Mouse (Mus musculus) CH12.LX (cell line): ENCODE measurements around the gene Uqcrq. TPM values are rescaled to one million over a fixed set of nuclear protein-coding genes. Genes with fewer than 3 reads are reported as not detected.

Source experiments
- DNase-seq: peaks from one replicate; pipeline ENCODE4 v3.0.0-alpha.2; 2013; ENCODE audit errors: extremely low read depth
- H3K27ac ChIP-seq: 2 replicates; pipeline ENCODE4 v1.5.1; 2012; ENCODE audit warnings: low read depth, mild to moderate bottlenecking, control low read depth, moderate library complexity; ENCODE audit not compliant: insufficient read depth
- H3K27me3 ChIP-seq: replicated peaks from 2 replicates; pipeline ENCODE3; 2012; ENCODE audit warnings: inconsistent platforms
- H3K36me3 ChIP-seq, 2 experiments: replicated peaks in 1 of 2; 2 replicates each; pipeline versions ENCODE3 to v1.6.1; 2012; ENCODE audit warnings: inconsistent platforms in 1 of 2, low read length in 1 of 2, mild to moderate bottlenecking in 1 of 2, mixed read lengths in 1 of 2, moderate library complexity in 1 of 2; ENCODE audit not compliant: control insufficient read depth in 1 of 2, insufficient read depth in 1 of 2
- H3K4me1 ChIP-seq, 2 experiments: 2 replicates each; pipeline ENCODE4 v1.6.1; 2012; ENCODE audit warnings: inconsistent platforms in 1 of 2, moderate library complexity in 1 of 2; ENCODE audit not compliant: insufficient read depth in 2 of 2, control insufficient read depth in 1 of 2
- H3K4me2 ChIP-seq: 2 replicates; pipeline ENCODE4 v1.6.1; 2012; ENCODE audit warnings: low read depth, mild to moderate bottlenecking, control low read depth; ENCODE audit not compliant: poor library complexity, insufficient read depth, severe bottlenecking
- H3K4me3 ChIP-seq, 3 experiments: fragments of 150-350 bp in 1 of 3; sonication (generic) in 1 of 3; replicated peaks in 1 of 3; 2 replicates each; pipeline versions ENCODE3 to v1.5.1; 2011 to 2012; ENCODE audit warnings: low read depth in 2 of 3, low read length in 2 of 3, mild to moderate bottlenecking in 2 of 3, moderate library complexity in 2 of 3, control low read depth in 1 of 3, improper control_type of control experiment in 1 of 3, inconsistent platforms in 1 of 3, mixed read lengths in 1 of 3; ENCODE audit not compliant: poor library complexity in 1 of 3
- H3K79me2 ChIP-seq: replicated peaks from 2 replicates; pipeline ENCODE4 v1.6.1; 2012; ENCODE audit warnings: mild to moderate bottlenecking, moderate library complexity; ENCODE audit not compliant: control insufficient read depth, poor library complexity, insufficient read depth, severe bottlenecking; ENCODE audit errors: extremely low read depth
- H3K9ac ChIP-seq: 2 replicates; pipeline ENCODE4 v1.6.1; 2012; ENCODE audit warnings: low read depth, mild to moderate bottlenecking, control low read depth, moderate library complexity; ENCODE audit not compliant: insufficient read depth
- H3K9me3 ChIP-seq: replicated peaks from 2 replicates; pipeline ENCODE3; 2012; ENCODE audit warnings: low read length, inconsistent platforms, mixed read lengths
- BHLHE40 ChIP-seq: IDR thresholded peaks from 2 replicates; pipeline ENCODE4 v1.6.1; 2011; ENCODE audit warnings: mild to moderate bottlenecking, low read depth, low read length, improper control_type of control experiment
- CHD1 ChIP-seq: IDR thresholded peaks from 2 replicates; pipeline ENCODE4 v1.6.1; 2012; ENCODE audit warnings: low read depth, low read length, improper control_type of control experiment, inconsistent platforms
- CHD2 ChIP-seq: IDR thresholded peaks from 2 replicates; pipeline ENCODE4 v1.6.1; 2011; ENCODE audit warnings: low read length, improper control_type of control experiment
- CTCF ChIP-seq, 2 experiments: IDR thresholded peaks in 1 of 2; conservative IDR thresholded peaks in 1 of 2; 2 replicates each; pipeline ENCODE4 v1.5.1; 2011 to 2012; ENCODE audit warnings: low read depth in 2 of 2, low read length in 2 of 2, improper control_type of control experiment in 1 of 2, inconsistent platforms in 1 of 2, mild to moderate bottlenecking in 1 of 2, moderate library complexity in 1 of 2
- E2F4 ChIP-seq: IDR thresholded peaks from 2 replicates; pipeline ENCODE4 v1.6.1; 2011; ENCODE audit warnings: low read depth, low read length, improper control_type of control experiment; ENCODE audit not compliant: insufficient replicate concordance
- ELF1 ChIP-seq: IDR thresholded peaks from 2 replicates; pipeline ENCODE4 v1.6.1; 2014; ENCODE audit warnings: low read depth, mild to moderate bottlenecking, inconsistent platforms, low read length, improper control_type of control experiment
- EP300 ChIP-seq: IDR thresholded peaks from 2 replicates; pipeline ENCODE4 v1.6.1; 2011; ENCODE audit warnings: low read length, improper control_type of control experiment
- ETS1 ChIP-seq: conservative IDR thresholded peaks from 2 replicates; pipeline ENCODE4 v1.6.1; 2012; ENCODE audit warnings: low read depth, mild to moderate bottlenecking, inconsistent platforms, low read length, improper control_type of control experiment, moderate library complexity
- GABPA ChIP-seq: IDR thresholded peaks from 2 replicates; pipeline ENCODE4 v1.6.1; 2012; ENCODE audit warnings: low read depth, low read length, improper control_type of control experiment, inconsistent platforms; ENCODE audit not compliant: insufficient replicate concordance
- HCFC1 ChIP-seq: IDR thresholded peaks from 2 replicates; pipeline ENCODE4 v1.6.1; 2012; ENCODE audit warnings: low read depth, mild to moderate bottlenecking, inconsistent platforms, low read length, improper control_type of control experiment
- IRF4 ChIP-seq: IDR thresholded peaks from 2 replicates; pipeline ENCODE4 v1.6.1; 2014; ENCODE audit warnings: low read depth, mild to moderate bottlenecking, inconsistent platforms, low read length, improper control_type of control experiment
- JUN ChIP-seq: IDR thresholded peaks from 2 replicates; pipeline ENCODE4 v1.6.1; 2011; ENCODE audit warnings: low read depth, mild to moderate bottlenecking, low read length, improper control_type of control experiment, moderate library complexity; ENCODE audit not compliant: insufficient read depth
- JUND ChIP-seq: conservative IDR thresholded peaks from 2 replicates; pipeline ENCODE4 v1.6.1; 2011; ENCODE audit warnings: low read depth, low read length, improper control_type of control experiment
- KAT2A ChIP-seq: IDR thresholded peaks from 2 replicates; pipeline ENCODE4 v1.6.1; 2012; ENCODE audit warnings: low read length, improper control_type of control experiment, inconsistent platforms; ENCODE audit not compliant: insufficient replicate concordance
- MAFK ChIP-seq: IDR thresholded peaks from 2 replicates; pipeline ENCODE4 v1.6.1; 2011; ENCODE audit warnings: low read length, improper control_type of control experiment; ENCODE audit not compliant: insufficient replicate concordance
- MAX ChIP-seq: IDR thresholded peaks from 2 replicates; pipeline ENCODE4 v1.6.1; 2011; ENCODE audit warnings: low read length, improper control_type of control experiment
- MAZ ChIP-seq: IDR thresholded peaks from 2 replicates; pipeline ENCODE4 v1.6.1; 2012; ENCODE audit warnings: low read depth, mild to moderate bottlenecking, inconsistent platforms, low read length, improper control_type of control experiment, moderate library complexity
- MEF2A ChIP-seq: IDR thresholded peaks from 2 replicates; pipeline ENCODE4 v1.6.1; 2014; ENCODE audit warnings: low read depth, mild to moderate bottlenecking, inconsistent platforms, low read length, improper control_type of control experiment, borderline replicate concordance
- MXI1 ChIP-seq: IDR thresholded peaks from 2 replicates; pipeline ENCODE4 v1.6.1; 2011; ENCODE audit warnings: mild to moderate bottlenecking, low read depth, low read length, improper control_type of control experiment
- MYC ChIP-seq: IDR thresholded peaks from 2 replicates; pipeline ENCODE4 v1.6.1; 2011; ENCODE audit warnings: low read depth, mild to moderate bottlenecking, improper control_type of control experiment, low read length
- NELFE ChIP-seq: IDR thresholded peaks from 2 replicates; pipeline ENCODE4 v1.6.1; 2011; ENCODE audit warnings: low read depth, low read length, improper control_type of control experiment
- NRF1 ChIP-seq: IDR thresholded peaks from 2 replicates; pipeline ENCODE4 v1.6.1; 2014; ENCODE audit warnings: low read depth, mild to moderate bottlenecking, inconsistent platforms, low read length, improper control_type of control experiment, moderate library complexity
- PAX5 ChIP-seq: IDR thresholded peaks from 2 replicates; pipeline ENCODE4 v1.6.1; 2012; ENCODE audit warnings: low read length, inconsistent platforms, mixed read lengths
- POLR2A ChIP-seq: IDR thresholded peaks from 2 replicates; pipeline ENCODE4 v1.6.1; 2011; ENCODE audit warnings: low read depth, mild to moderate bottlenecking, improper control_type of control experiment, low read length
- POLR2AphosphoS2 ChIP-seq: IDR thresholded peaks from 2 replicates; pipeline ENCODE4 v1.6.1; 2011; ENCODE audit warnings: low read depth, low read length, improper control_type of control experiment
- RAD21 ChIP-seq: IDR thresholded peaks from 2 replicates; pipeline ENCODE4 v1.6.1; 2011; ENCODE audit warnings: low read depth, mild to moderate bottlenecking, low read length, improper control_type of control experiment, moderate library complexity
- RCOR1 ChIP-seq: conservative IDR thresholded peaks from 2 replicates; pipeline ENCODE4 v1.6.1; 2012; ENCODE audit warnings: low read depth, mild to moderate bottlenecking, inconsistent platforms, low read length, improper control_type of control experiment
- SIN3A ChIP-seq: IDR thresholded peaks from 2 replicates; pipeline ENCODE4 v1.6.1; 2012; ENCODE audit warnings: low read length, improper control_type of control experiment, inconsistent platforms
- SMC3 ChIP-seq: IDR thresholded peaks from 2 replicates; pipeline ENCODE4 v1.6.1; 2011; ENCODE audit warnings: low read depth, low read length, improper control_type of control experiment
- TBP ChIP-seq: conservative IDR thresholded peaks from 2 replicates; pipeline ENCODE4 v1.6.1; 2011; ENCODE audit warnings: low read depth, low read length, improper control_type of control experiment
- TCF12 ChIP-seq: IDR thresholded peaks from 2 replicates; pipeline ENCODE4 v1.6.1; 2014; ENCODE audit warnings: low read depth, mild to moderate bottlenecking, inconsistent platforms, low read length, improper control_type of control experiment
- UBTF ChIP-seq: IDR thresholded peaks from 2 replicates; pipeline ENCODE4 v1.6.1; 2012; ENCODE audit warnings: low read depth, mild to moderate bottlenecking, inconsistent platforms, low read length, improper control_type of control experiment, moderate library complexity
- USF1 ChIP-seq: IDR thresholded peaks from 2 replicates; pipeline ENCODE4 v1.6.1; 2014; ENCODE audit warnings: low read depth, mild to moderate bottlenecking, inconsistent platforms, low read length, improper control_type of control experiment
- USF2 ChIP-seq: conservative IDR thresholded peaks from 2 replicates; pipeline ENCODE4 v1.6.1; 2011; ENCODE audit warnings: low read depth, low read length, improper control_type of control experiment
- ZC3H11A ChIP-seq: IDR thresholded peaks from 2 replicates; pipeline ENCODE4 v1.6.1; 2012; ENCODE audit warnings: low read depth, mild to moderate bottlenecking, inconsistent platforms, low read length, improper control_type of control experiment
- ZKSCAN1 ChIP-seq: IDR thresholded peaks from 2 replicates; pipeline ENCODE4 v1.6.1; 2012; ENCODE audit warnings: low read depth, inconsistent platforms, low read length, improper control_type of control experiment, borderline replicate concordance
- ZMIZ1 ChIP-seq: IDR thresholded peaks from 2 replicates; pipeline ENCODE4 v1.6.1; 2012; ENCODE audit warnings: low read depth, mild to moderate bottlenecking, inconsistent platforms, low read length, improper control_type of control experiment
- ZNF384 ChIP-seq: IDR thresholded peaks from 2 replicates; pipeline ENCODE4 v1.6.1; 2012; ENCODE audit warnings: low read depth, low read length, improper control_type of control experiment, inconsistent platforms
- dilution Hi-C: fragments of 300-500 bp; cut with MboI; formaldehyde crosslinking; loops from 2 replicates; pipeline ENCODE4 v1.14.3; 2020; ENCODE audit warnings: low sequenced_read_pairs; ENCODE audit not compliant: extremely low pct_unique_long_range_greater_than_20kb, extremely low pct_ligation_motif_present
- in situ Hi-C: fragments of 300-500 bp; cut with MboI; formaldehyde crosslinking; loops from 3 replicates; pipeline ENCODE4 v1.14.3; 2019; ENCODE audit warnings: low sequenced_read_pairs, low pct_ligation_motif_present, low pct_unique_long_range_greater_than_20kb, mixed read lengths
- polyA plus RNA-seq: library from polyadenylated mRNA; unstranded; fragments of >175 nt; gene quantifications from 2 replicates; pipeline ENCODE4 v1.2.1, GENCODE M21; 2012; ENCODE audit warnings: low read depth; ENCODE audit not compliant: insufficient read length
- total RNA-seq, 2 experiments: library from RNA; depleted of rRNA; stranded (reverse); fragments of 300-350 nt in 1 of 2; fragments of >200 nt in 1 of 2; gene quantifications; 2 replicates each; pipeline ENCODE4 v1.2.3; 2012 to 2014

Uqcrq gene
- total RNA-seq (2012; rRNA removed) (103 and 120 TPM in 2 replicates), total RNA-seq (2014; rRNA removed) (136 and 168 TPM in 2 replicates), polyA plus RNA-seq (642 and 765 TPM in 2 replicates)

DNA sequence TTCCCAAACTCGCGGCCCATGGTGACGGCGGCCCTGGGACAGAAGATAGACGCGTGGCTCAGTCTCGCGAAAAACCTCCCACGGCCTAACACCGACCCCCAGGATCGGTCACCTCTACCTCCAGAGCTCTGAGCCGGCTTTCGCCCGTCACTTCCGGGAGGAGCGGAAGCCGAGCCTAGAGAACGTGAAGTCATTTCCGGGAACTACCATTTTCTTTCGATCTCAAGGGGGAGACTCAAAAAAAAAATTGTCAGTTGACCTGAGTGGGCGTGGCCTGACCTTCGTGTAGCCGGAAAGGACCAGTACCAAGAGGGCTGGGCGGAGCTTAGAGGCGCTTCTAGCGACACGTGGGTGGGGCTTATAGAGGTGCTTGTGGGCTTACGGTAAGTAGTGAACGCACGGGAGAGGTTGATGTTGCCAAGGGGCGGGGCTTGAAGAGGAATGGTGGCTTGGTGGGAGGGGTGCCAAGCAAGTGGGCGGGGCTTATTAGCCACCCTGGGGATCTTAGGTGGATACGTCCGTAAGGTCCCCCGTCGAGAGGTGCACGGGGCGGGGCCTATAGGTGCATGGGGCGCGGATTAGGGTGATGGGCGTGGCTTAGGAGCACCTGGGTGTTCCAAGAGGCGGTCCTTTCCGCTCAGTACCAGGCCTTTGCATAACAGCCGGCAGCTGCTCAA lies at the start of gene Uqcrq, which contains the start of gene Gdf9:
Gene Uqcrq (minus strand): TSS at position 162 of the 677 bp plus-strand sequence.
Gene Gdf9 (plus strand): TSS at position 354 of the 677 bp plus-strand sequence.
- TF ChIP-seq E2F4 (0 out of 2 replicates have a peak, but pooled peaks have one; percentile 65), USF2 (0 out of 2 replicates have a peak, but pooled peaks have one; percentile 6), ZC3H11A (no peak), RAD21 (no peak), USF1 (peak; percentile 60), MAFK (no peak), ELF1 (peak; percentile 95), MXI1 (no peak), CHD1 (peak; percentile 98; the same call in 1 of the 2 replicates), HCFC1 (peak; percentile 86), MEF2A (no peak; the same call in 1 of the 2 replicates), POLR2A (peak; percentile 93), CTCF (conservative IDR thresholded peaks at IDR 0.05 in 1 of 2, IDR thresholded peaks at IDR 0.05 in 1 of 2; ENCODE audit: low read depth in 2 of 2, low read length in 2 of 2) (no peak), TCF12 (peak; percentile 39), POLR2AphosphoS2 (peak; percentile 70; the same call in 1 of the 2 replicates), NRF1 (no peak), ETS1 (peak; percentile 37; the same call in 1 of the 2 replicates), ZNF384 (peak; percentile 98), ZKSCAN1 (no peak), NELFE (peak; percentile 82), SIN3A (peak; percentile 89), IRF4 (no peak), EP300 (no peak), GABPA (no peak; the same call in 1 of the 2 replicates), RCOR1 (no peak), ZMIZ1 (0 out of 2 replicates have a peak, but pooled peaks have one; percentile 14), MYC (peak; percentile 75; the same call in 1 of the 2 replicates), PAX5 (no peak), UBTF (peak; percentile 77; the same call in 1 of the 2 replicates), JUND (no peak), CHD2 (no peak), JUN (peak; percentile 52; the same call in 1 of the 2 replicates), TBP (peak; percentile 84), MAX (no peak; the same call in 1 of the 2 replicates), KAT2A (peak; percentile 73; the same call in 1 of the 2 replicates), SMC3 (no peak), MAZ (no peak; the same call in 1 of the 2 replicates), BHLHE40 (peak; percentile 80)
- dilution Hi-C loops (no loop called here), in situ Hi-C loops (no loop called here)
- H3K4me3 ChIP-seq: peak within 1 kb of the TSS; percentile 91 to 100 (median 98)
- peaks cover 18% of the 10 kb centered on the region for H3K79me2 ChIP-seq
- peaks cover 12 to 29% of the 10 kb centered on the region in 2 experiments for H3K36me3 ChIP-seq
- H3K9ac ChIP-seq: peak within 1 kb of the TSS; percentile 99
- peaks cover 8 to 21% of the 10 kb centered on the region in 2 experiments for H3K4me1 ChIP-seq
- no peaks in the 10 kb centered on the region for H3K9me3 ChIP-seq
- peaks cover 3% of the 10 kb centered on the region for H3K27me3 ChIP-seq
- peak within 1 kb of the TSS; percentile 85 for H3K4me2 ChIP-seq
- DNase-seq: peak; percentile 100
- peak within 1 kb of the TSS; percentile 92 for H3K27ac ChIP-seq
